Mouse (Mus musculus) liver, embryonic 14.5 days (tissue): ENCODE results near the gene Muc3.

Experiments used
- CTCF ChIP-seq: IDR thresholded peaks from 2 replicates; pipeline ENCODE4 v1.5.1; 2016; ENCODE audit warnings: antibody characterized with exemption, low read depth, control low read depth
- EP300 ChIP-seq: IDR thresholded peaks from 2 replicates; pipeline ENCODE4 v1.6.1; 2016; ENCODE audit warnings: antibody characterized with exemption, low read depth

DNA sequence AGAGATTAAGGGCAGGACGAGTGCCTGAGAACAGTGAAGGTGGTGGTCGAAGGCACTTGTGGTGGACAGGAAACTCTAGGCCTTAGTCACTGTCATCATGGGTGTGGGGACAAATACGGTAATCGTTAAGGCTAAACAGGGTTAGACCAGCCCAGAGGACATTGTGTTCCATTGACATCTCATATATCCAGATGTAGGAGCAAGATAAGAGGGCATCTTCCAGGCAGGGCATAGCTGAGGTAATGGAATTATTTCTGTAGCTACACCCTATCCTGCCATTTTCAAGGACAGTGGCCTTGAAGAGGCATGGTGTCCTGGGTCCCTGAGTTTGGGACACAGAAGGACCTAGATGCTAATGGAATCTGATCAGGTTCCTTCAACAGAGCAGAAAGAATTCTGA, 12.7 kb upstream of the Muc3 start:
- TF ChIP-seq CTCF (no peak), EP300 (no peak)
